ENCODE assay signal across 12 mouse cellular contexts in genomic region chr2:163350443-163350842, GRCm38 (mm10). TPM values are rescaled to one million over a fixed set of nuclear protein-coding genes. Genes with fewer than 3 reads are reported as not detected.
DNase-seq lines count a peak whose midpoint lies in the region; ATAC-seq and TF ChIP-seq lines count a peak whose summit lies in the region.
"Had no signal": no experiment of that assay in that cellular context is flagged by ENCODE, and none has a peak within 500 bp of the region (broad histone marks: within the 10 kb centered on the region; RNA-seq: fewer than 3 reads in every experiment).

No protein-coding gene starts in this region.

- H3K4me3 ChIP-seq in cerebellum, adult 2 months (replicated peaks; ENCODE audit: insufficient read depth, low read depth, low read length): no peak overlapping the region
- H3K4me3 ChIP-seq in lung, embryonic 14.5 days (ENCODE audit: low read depth, low read length): no peak overlapping the region
- H3K4me3 ChIP-seq in intestine, embryonic 15.5 days (replicated peaks): no peak overlapping the region
- H3K4me3 ChIP-seq in small intestine, adult 2 months (ENCODE audit: low read depth, low read length): no peak overlapping the region
- H3K4me3 ChIP-seq: midbrain, embryonic 12.5 days had no signal

- H3K4me2 ChIP-seq in lung, embryonic 14.5 days: no peak overlapping the region
- H3K4me2 ChIP-seq in intestine, embryonic 15.5 days (replicated peaks): no peak overlapping the region
- H3K4me2 ChIP-seq: midbrain, embryonic 12.5 days had no signal

- ATAC-seq in lung, embryonic 14.5 days (ENCODE audit: insufficient read depth): no peak
- ATAC-seq in intestine, embryonic 15.5 days: no peak
- no peak for ATAC-seq in activated CD4-positive, CD25-positive, alpha-beta regulatory T cell, adult 4 months

- TF ChIP-seq CTCF in cerebellum, adult 2 months (IDR thresholded peaks at IDR 0.05; ENCODE audit: borderline replicate concordance, insufficient read depth, low read depth, low read length): 0 out of 2 replicates have a peak, but pooled peaks have one; percentile 9
- peak; percentile 30; the same call in 1 of the 2 replicates for TF ChIP-seq CTCF in lung, embryonic 14.5 days (IDR thresholded peaks at IDR 0.05; ENCODE audit: low read depth)
- TF ChIP-seq CTCF in small intestine, adult 2 months (IDR thresholded peaks at IDR 0.05; ENCODE audit: extremely low read depth, insufficient read length, insufficient replicate concordance, low read depth, low read length): peak; percentile 39; the same call in 1 of the 2 replicates

- H3K36me3 ChIP-seq in lung, embryonic 14.5 days (ENCODE audit: insufficient read depth): no peaks in the 10 kb centered on the region
- no peaks in the 10 kb centered on the region for H3K36me3 ChIP-seq in intestine, embryonic 15.5 days
- no peaks in the 10 kb centered on the region for H3K36me3 ChIP-seq in small intestine, adult 2 months (ENCODE audit: control insufficient read depth, insufficient read depth, low read length)
- H3K36me3 ChIP-seq: midbrain, embryonic 12.5 days had no signal

- no peaks in the 10 kb centered on the region for H3K9me3 ChIP-seq in lung, embryonic 14.5 days (ENCODE audit: low read depth, low read length)
- no peaks in the 10 kb centered on the region for H3K9me3 ChIP-seq in intestine, embryonic 15.5 days
- H3K9me3 ChIP-seq: midbrain, embryonic 12.5 days had no signal

- H3K27ac ChIP-seq in cerebellum, adult 2 months (ENCODE audit: insufficient read depth, low read length): no peak overlapping the region
- H3K27ac ChIP-seq in lung, embryonic 14.5 days (ENCODE audit: low read depth): no peak overlapping the region
- peak overlapping the region; percentile 79; the same call in 1 of the 2 replicates for H3K27ac ChIP-seq in intestine, embryonic 15.5 days
- H3K27ac ChIP-seq in small intestine, adult 2 months (ENCODE audit: insufficient read depth, low read depth, low read length): no peak overlapping the region
- H3K27ac ChIP-seq: midbrain, embryonic 12.5 days had no signal

- H3K27me3 ChIP-seq in cerebellum, adult 2 months (ENCODE audit: control insufficient read depth, insufficient read depth, low read length): no peaks in the 10 kb centered on the region; the same call in 1 of the 2 replicates
- no peaks in the 10 kb centered on the region for H3K27me3 ChIP-seq in lung, embryonic 14.5 days (ENCODE audit: insufficient read depth, low read length)
- no peaks in the 10 kb centered on the region for H3K27me3 ChIP-seq in intestine, embryonic 15.5 days (replicated peaks)
- no peaks in the 10 kb centered on the region for H3K27me3 ChIP-seq in small intestine, adult 2 months (ENCODE audit: control insufficient read depth, insufficient read depth, low read length)

- DNase-seq in cerebellum, adult 2 months: no peak
- no peak for DNase-seq in cerebellum, postnatal 10 days
- no peak for DNase-seq in lung, embryonic 14.5 days
- no peak for DNase-seq in lung, postnatal 10 days
- no peak for DNase-seq in cerebellum, postnatal 4 days (ENCODE audit: low spot score in 2 of 2)
- DNase-seq: cerebellum, adult 8-10 months; heart, postnatal 14 days; kidney, postnatal 14 days had no signal

- TF ChIP-seq POLR2A in cerebellum, adult 2 months (IDR thresholded peaks at IDR 0.05; ENCODE audit: borderline replicate concordance, insufficient read depth, low read length): no peak
- no peak for TF ChIP-seq POLR2A in small intestine, adult 2 months (IDR thresholded peaks at IDR 0.05; ENCODE audit: low read depth, low read length)

- H3K9ac ChIP-seq in lung, embryonic 14.5 days: no peak overlapping the region
- H3K9ac ChIP-seq in intestine, embryonic 15.5 days: no peak overlapping the region
- H3K9ac ChIP-seq: midbrain, embryonic 12.5 days had no signal

- no peaks in the 10 kb centered on the region for H3K4me1 ChIP-seq in cerebellum, adult 2 months (ENCODE audit: control insufficient read depth, insufficient read depth, low read length)
- no peaks in the 10 kb centered on the region for H3K4me1 ChIP-seq in lung, embryonic 14.5 days (ENCODE audit: insufficient read depth)
- H3K4me1 ChIP-seq in intestine, embryonic 15.5 days (replicated peaks): peaks cover 17% of the 10 kb centered on the region; the same call in 1 of the 2 replicates
- H3K4me1 ChIP-seq in small intestine, adult 2 months (ENCODE audit: control insufficient read depth, insufficient read depth, insufficient read length, low read length): no peaks in the 10 kb centered on the region
- H3K4me1 ChIP-seq: midbrain, embryonic 12.5 days had no signal

- WGBS in cerebellum, adult 2 months: 56% methylated on average over 5 of the region's 5 CpGs
- WGBS in lung, embryonic 14.5 days: 49% methylated on average over 5 of the region's 5 CpGs
- WGBS in intestine, embryonic 15.5 days: 52% methylated on average over 5 of the region's 5 CpGs
- 30% methylated on average over 5 of the region's 5 CpGs for WGBS in small intestine, adult 2 months

RNA-seq across cellular contexts. Expression of gene Jph2, which starts 47.4 kb away (rescaled TPM):
- polyA plus RNA-seq in cerebellum, adult 2 months (2012; rRNA removed): 0.48 and 0.52 TPM in 2 replicates
- 2.7 and 2.9 TPM in 2 replicates for polyA plus RNA-seq in lung, embryonic 14.5 days (2014; fragmentation: Nextera tagmentation; extraction: Ambion mirVana)
- polyA plus RNA-seq in intestine, embryonic 15.5 days (2015; fragmentation: Nextera tagmentation; extraction: Ambion mirVana): 8.5 and 9.8 TPM in 2 replicates
- polyA plus RNA-seq in small intestine, adult 2 months (2012; rRNA removed): 20.6 and 28.7 TPM in 2 replicates
- polyA plus RNA-seq in activated CD4-positive, CD25-positive, alpha-beta regulatory T cell, adult 4 months (2017; shearing (Covaris generic)): not detected
